15 mouse cellular contexts compared by ENCODE assay signal in genomic region chr1:130515316-130515715, GRCm38 (mm10).
"Had no signal": no experiment of that assay in that cellular context is flagged by ENCODE, and none has a peak within 500 bp of the region (broad histone marks: within the 10 kb centered on the region; RNA-seq: fewer than 3 reads in every experiment).

No protein-coding gene starts in this region.

- H3K4me3 ChIP-seq: limb, embryonic 12.5 days; liver, embryonic 13.5 days; megakaryocyte, embryonic 14.5 days; neural tube, embryonic 13.5 days had no signal

- H3K4me1 ChIP-seq: neural tube, embryonic 13.5 days had no signal

- H3K27me3 ChIP-seq: limb, embryonic 12.5 days; liver, embryonic 13.5 days; megakaryocyte, embryonic 14.5 days; neural tube, embryonic 13.5 days had no signal

- H3K9me3 ChIP-seq: limb, embryonic 12.5 days; liver, embryonic 13.5 days; megakaryocyte, embryonic 14.5 days; neural tube, embryonic 13.5 days had no signal

- H3K27ac ChIP-seq: kidney, postnatal 0 days; limb, embryonic 12.5 days; liver, embryonic 13.5 days; macrophage; neural tube, embryonic 13.5 days had no signal

- H3K36me3 ChIP-seq: limb, embryonic 12.5 days; liver, embryonic 13.5 days; neural tube, embryonic 13.5 days had no signal

- DNase-seq: kidney, postnatal 36 days; layer of hippocampus, adult 9-11 months; layer of hippocampus, postnatal 36 days; liver; liver, embryonic 13.5 days; liver, postnatal 0 days; right cerebral cortex, adult 18-20 months; right cerebral cortex, postnatal 25 days; thymus, adult 18-20 months; thymus, postnatal 14 days had no signal
